Mouse (Mus musculus) heart, adult 2 months (tissue): ENCODE results near the gene Faf1.

Experiments
- CTCF ChIP-seq: fragments of 200-600 bp; IDR thresholded peaks from 2 replicates; pipeline ENCODE4 v1.8.1; 2022; ENCODE audit warnings: antibody characterized with exemption, mild to moderate bottlenecking, moderate library complexity
- EP300 ChIP-seq: fragments of 200-500 bp; IDR thresholded peaks from 2 replicates; pipeline ENCODE4 v1.6.1; 2011; ENCODE audit warnings: low read depth, low read length, control low read depth; ENCODE audit not compliant: insufficient read depth
- POLR2A ChIP-seq: fragments of 200-500 bp; IDR thresholded peaks from 2 replicates; pipeline ENCODE4 v1.6.1; 2011; ENCODE audit warnings: mild to moderate bottlenecking, low read depth, low read length, control low read depth; ENCODE audit not compliant: insufficient read depth

- TF ChIP-seq POLR2A (no peak), CTCF (no peak), EP300 (no peak)
Measured at GRCm38 (mm10) chr4:109665982-109666460, 10.4 kb upstream of the Faf1 start.
